Mouse (Mus musculus) heart, postnatal 36 days (tissue): Measurements from ENCODE around the gene Rel. TPM values are rescaled to one million over a fixed set of nuclear protein-coding genes. Genes with fewer than 3 reads are reported as not detected.

Experiments used
- DNase-seq, 2 experiments: peaks; one replicate each; pipeline ENCODE4 v3.0.0; 2021 to 2022
- intact Hi-C: fragments of 180-260 bp; cut with DNase I; formaldehyde crosslinking; loops from one replicate; pipeline ENCODE4 v1.15.1; 2025
- total RNA-seq, 2 experiments: library from RNA; stranded (reverse); gene quantifications; 2 replicates each; pipeline ENCODE4 v1.2.3; 2021

Rel gene
- total RNA-seq, 2 experiments from 2014 or later, result 8.1 to 8.5 TPM

- intact Hi-C loops, result no loop called here
- no peak for DNase-seq
Measured at GRCm38 (mm10) chr11:23753136-23753710, 17.5 kb downstream of the Rel start.

GRCm38 (mm10) chr11:23746102-23746501, 24.7 kb downstream of the Rel start:
- intact Hi-C loops, result no loop called here
- DNase-seq, result no peak

DNA sequence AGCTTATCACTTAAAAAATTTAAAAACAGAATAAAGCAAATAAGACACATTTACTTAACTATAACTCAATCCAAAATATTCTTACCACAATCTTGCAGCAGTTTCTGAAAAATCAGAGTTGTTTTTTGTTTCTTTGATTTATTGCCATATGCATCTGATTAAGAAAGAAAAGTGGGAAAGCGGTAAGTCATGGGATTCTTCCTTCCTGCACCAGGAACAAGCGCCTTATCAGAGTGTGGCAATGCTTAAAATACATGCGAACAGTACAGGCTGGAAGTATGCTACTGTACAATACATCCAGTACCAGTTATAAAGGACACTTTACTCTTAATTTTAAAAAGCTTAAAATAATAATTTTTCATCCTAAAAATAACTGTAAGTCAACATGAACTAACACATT, 26.4 kb downstream of the Rel start:
- no peak for DNase-seq
- intact Hi-C loops, result loop anchor here (5.0 kb wide), 1 partner anchor 133 kb away; no protein-coding TSS in a partner anchor

DNA sequence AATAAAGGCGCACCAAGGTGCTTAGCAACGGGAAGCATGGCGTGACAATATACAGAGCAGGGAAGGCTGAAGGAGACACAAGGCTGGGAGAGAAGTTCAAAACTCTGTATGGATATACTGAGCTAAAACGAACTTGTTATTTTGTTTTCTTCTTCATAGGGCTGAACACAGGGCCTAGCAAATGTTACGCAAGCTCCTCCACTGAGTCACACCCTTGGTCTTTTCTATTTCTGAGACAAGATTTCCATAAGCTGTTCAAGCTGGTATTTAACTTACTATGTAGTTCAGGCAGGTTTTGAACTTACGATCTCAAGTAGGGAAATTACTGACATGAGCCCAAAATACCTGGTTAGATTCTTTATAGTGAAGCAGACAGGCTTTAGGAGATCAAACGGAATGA, 29.4 kb downstream of the Rel start:
- no peak for DNase-seq
- intact Hi-C loops, result loop anchor here (5.0 kb wide), 1 partner anchor 136 kb away; no protein-coding TSS in a partner anchor

DNA sequence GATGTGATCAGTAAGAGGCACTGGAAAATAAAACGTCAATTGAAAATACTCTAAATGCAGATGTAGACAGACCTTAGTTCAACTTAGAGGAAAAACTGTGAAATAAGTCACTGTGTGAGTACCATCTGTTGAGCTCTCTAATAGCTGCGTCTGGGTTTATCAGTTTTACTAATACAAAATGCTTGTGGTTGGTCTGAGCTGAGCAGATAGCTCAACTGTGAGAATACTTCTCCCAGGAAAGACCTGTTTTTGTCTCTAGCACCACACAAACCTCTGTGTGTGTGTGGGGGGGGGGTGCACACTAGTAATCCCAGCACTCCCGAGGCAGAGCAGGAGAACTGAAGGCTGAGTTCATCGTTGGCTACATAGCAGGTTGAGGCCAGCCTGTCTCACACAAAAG, 29.9 kb downstream of the Rel start:
- intact Hi-C loops, result loop anchor here (5.0 kb wide), 1 partner anchor 136 kb away; no protein-coding TSS in a partner anchor
- no peak for DNase-seq

DNA sequence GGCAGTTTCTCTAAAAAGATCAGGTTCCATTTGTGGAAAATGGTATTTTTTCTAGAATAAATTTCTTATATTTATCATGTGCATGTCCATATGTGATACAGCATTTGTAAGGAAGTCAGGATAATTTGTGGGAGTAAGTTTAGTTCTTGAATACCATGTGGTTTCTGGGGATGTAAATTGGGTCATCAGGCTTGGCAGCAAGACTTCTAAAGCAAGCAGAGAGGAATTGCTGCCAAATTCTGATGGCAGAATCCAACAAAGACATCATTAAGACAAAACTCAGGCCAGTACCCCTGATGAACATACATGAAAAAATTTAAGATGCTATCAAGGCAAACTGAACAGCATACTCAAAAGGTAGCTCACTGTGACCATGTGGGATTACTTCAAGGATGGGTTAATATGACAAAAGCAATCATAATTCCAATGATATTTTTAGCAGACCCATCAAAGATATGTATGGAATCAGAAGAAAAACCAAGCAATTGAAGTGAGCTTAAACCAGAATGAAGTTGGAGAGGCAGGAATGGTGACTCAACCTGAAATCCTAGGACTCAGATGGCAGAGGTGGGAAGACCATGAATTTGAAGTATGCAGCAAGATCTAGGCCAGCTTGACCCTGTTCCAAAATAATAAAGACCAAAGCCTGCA, 34.8 kb downstream of the Rel start:
- intact Hi-C loops, result no loop called here
- no peak for DNase-seq

- DNase-seq, result no peak
- intact Hi-C loops, result no loop called here
Measured at GRCm38 (mm10) chr11:23734749-23735286, 36.0 kb downstream of the Rel start.

- no peak for DNase-seq
- intact Hi-C loops, result no loop called here
Measured at GRCm38 (mm10) chr11:23732840-23733239, 37.9 kb downstream of the Rel start.

GRCm38 (mm10) chr11:23730120-23730519, 40.6 kb downstream of the Rel start:
- intact Hi-C loops, result no loop called here
- DNase-seq, result no peak

- intact Hi-C loops, result no loop called here
- no peak for DNase-seq
Measured at GRCm38 (mm10) chr11:23728186-23728585, 42.6 kb downstream of the Rel start.

DNA sequence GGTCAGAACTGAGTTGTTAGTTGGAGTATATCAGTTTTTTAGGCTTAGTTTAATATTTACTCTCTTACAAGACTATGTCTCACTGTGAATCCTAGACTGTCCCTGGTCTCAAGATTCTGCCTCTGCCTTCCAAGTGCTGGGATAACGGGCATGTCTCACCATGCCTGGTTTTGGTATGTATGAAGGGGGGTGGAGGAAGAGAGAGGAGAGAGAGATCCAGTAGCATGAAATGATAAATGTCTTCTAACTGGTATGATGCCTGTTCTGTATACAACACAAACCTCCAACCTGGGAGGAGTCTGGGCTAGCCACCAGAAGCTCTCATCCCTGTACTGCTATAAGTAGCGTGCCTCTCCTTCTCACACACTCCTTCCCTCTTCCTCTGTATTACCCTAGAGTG, 44.3 kb downstream of the Rel start:
- no peak for DNase-seq
- intact Hi-C loops, result no loop called here

DNA sequence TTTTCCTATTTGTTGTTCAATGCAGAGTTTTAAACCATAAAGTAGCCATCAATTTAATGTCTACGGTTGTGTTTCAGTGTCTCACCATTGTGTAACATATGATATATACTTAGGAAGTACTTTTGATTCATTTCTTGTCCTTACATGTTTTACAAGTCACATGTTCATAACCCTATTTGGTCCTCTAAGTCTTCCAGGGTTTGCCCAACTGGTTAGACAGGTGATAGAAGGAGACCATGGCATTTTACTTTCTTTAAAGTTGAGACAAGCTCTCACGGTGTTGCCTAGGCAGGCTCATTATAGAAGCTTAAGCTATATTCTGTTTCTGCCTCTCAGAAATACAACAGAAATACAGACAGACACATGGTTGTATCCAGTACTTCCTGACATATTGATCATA, 44.9 kb downstream of the Rel start:
- intact Hi-C loops, result no loop called here

GRCm38 (mm10) chr11:23722326-23722725, 48.4 kb downstream of the Rel start:
- no peak for DNase-seq
- intact Hi-C loops, result no loop called here

More for the DNA sequence above, 44.9 kb downstream of the Rel start:
- DNase-seq, result no peak

- no peak for DNase-seq
- intact Hi-C loops, result no loop called here
Measured at GRCm38 (mm10) chr11:23719825-23720224, 50.9 kb downstream of the Rel start.

DNA sequence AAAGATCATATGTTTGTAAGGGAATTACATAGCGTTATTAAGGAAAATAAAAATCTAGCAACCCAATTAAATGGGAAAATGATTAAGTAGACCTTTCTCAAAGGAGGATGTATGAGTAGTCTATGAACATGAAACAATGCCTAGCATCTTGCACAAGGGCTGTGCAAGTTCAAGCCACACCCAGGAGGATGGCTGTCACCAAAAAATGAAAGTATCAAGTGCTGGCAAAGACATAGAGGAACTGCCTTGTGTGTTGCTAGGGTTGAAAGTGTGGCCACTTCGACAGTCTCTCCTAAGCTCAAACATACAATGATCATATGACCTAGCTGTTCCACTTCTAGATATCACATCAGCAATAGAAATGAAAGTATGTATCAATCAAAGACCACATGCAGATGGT, 51.9 kb downstream of the Rel start:
- intact Hi-C loops, result no loop called here
- DNase-seq, result no peak

- intact Hi-C loops, result no loop called here
- DNase-seq, result no peak
Measured at GRCm38 (mm10) chr11:23712299-23712698, 58.5 kb downstream of the Rel start.

DNA sequence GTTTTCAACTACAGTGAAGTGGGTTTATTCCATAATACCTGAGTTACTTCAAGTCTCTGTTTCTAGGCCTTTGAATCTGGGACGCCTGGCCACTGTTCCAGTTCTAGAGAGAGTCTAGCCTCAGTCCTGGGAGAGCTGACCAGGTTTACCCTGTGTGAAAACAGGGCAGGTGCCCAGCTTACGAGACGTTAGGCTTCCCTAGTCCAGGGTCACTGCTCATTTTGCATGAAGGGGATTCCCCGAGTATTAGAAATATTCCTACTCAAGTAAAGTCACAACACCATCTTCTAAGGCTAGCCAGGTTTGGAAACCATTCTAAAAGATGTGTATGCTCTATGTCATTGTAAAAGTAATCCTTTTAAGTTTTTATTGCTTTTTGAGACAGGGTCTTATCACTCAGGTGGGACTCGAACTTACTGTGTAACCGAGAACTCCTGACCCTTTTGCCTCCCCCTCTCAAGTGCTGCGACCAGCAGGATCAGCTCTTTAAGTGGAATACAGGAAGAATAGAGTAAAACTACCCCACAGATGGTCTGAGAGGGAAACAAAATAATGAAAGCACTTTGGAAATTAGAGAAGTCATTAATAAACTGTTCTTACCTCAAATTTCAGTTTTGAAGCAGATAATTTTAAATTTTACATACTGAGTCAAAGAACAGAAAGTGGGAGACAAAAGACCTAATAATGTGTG, 66.0 kb downstream of the Rel start:
- DNase-seq, result no peak
- intact Hi-C loops, result no loop called here

GRCm38 (mm10) chr11:23701831-23702230, 68.9 kb downstream of the Rel start:
- intact Hi-C loops, result no loop called here

DNA sequence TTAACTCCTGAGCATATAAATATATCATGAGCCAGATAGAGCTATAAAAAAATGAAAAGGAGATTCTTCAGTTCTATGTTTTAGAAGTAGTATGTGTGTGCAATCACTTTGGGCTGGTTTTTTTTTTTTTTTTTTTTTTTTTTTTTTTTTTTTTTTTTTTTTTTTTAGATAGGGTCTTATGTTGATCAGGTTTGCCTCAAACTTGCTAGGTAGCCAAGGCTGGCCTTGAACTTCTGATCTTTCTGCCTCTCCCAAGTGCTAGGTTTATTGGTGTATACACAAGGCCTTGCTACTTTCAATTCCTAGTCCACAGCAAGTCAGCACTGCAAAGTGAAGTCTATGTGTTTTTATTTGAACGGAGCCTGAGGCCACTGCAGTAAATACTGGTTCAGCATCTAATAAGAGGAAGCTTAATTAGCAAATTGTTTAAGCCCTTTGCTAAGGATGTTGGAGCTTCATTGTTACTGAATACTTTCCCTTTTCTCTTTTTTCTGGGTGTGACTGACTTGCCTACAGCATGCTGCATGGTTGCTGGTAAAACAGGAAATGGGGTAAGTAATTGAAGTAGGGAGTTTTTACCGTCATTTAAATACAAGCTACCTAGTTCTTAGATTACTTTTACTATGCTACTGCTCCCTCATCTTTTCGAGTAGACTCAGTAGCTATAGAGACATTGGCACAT, 71.2 kb downstream of the Rel start:
- intact Hi-C loops, result no loop called here
- no peak for DNase-seq

More at GRCm38 (mm10) chr11:23701831-23702230, 68.9 kb downstream of the Rel start:
- DNase-seq, result no peak

DNA sequence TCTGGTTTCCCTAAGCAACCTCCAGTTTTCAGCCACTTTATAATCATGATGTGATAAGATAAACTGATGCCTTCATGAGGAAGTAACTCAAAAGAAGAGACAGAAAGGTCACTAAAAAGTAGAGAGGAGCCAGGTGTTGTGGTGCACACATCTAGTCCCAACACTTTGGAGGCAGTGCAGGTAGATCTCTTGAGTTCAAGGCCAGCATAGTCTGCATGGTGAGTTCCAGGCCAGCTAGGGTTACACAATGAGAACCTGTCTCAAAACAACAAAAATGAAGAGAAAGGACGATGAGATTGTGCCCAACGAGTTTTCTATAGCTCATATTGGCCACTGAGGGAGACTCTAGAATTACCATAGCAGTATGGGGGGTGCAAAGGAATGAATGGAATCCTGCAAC, 72.2 kb downstream of the Rel start:
- intact Hi-C loops, result no loop called here
- no peak for DNase-seq

DNA sequence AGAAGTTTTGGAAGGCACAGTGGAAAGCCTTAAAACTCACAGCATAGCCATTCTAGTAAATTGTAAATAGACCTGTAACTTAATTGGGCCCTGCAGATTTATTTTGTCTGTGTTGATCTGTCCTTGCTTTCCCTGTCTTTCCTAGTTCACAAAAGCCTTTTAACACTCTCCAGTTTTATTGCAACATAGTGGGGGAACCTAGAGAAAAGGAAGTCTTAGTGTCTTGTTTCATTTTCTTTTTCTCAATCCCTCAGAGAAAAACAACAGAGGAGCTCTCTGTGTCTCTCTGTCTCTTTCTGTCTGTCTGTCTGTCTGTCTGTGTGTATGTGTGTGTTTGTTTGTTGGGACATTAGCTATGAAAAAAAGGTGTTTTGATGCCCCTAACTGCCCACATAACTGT, 74.9 kb downstream of the Rel start:
- DNase-seq, result no peak
- intact Hi-C loops, result no loop called here
